Mouse (Mus musculus) Patski (cell line): ENCODE data around the gene Ifna15. TPM values are rescaled to one million over a fixed set of nuclear protein-coding genes. Genes with fewer than 3 reads are reported as not detected.
"Not testable (repeated sequence)": the region's sequence is repeated elsewhere in the genome, so short reads cannot be mapped to it uniquely, and the experiment has no call there.

ENCODE experiments used
- ATAC-seq: fragments of 100-300 bp; one replicate; pipeline ENCODE4 v1.8.0; 2021
- CTCF ChIA-PET: fragments of 350-600 bp; sonication (Branson Sonifier 250); formaldehyde crosslinking; loops from one replicate; lab custom pipeline; 2022; ENCODE audit warnings: inconsistent platforms; lab: Charles Lee
- POLR2A ChIA-PET: fragments of 350-600 bp; sonication (Branson Sonifier 250); formaldehyde crosslinking; loops from one replicate; lab custom pipeline; 2022; ENCODE audit warnings: antibody characterized with exemption, inconsistent platforms; lab: Charles Lee
- DNase-seq: peaks from one replicate; pipeline ENCODE4 v3.0.0-alpha.2; 2011; ENCODE audit warnings: low read depth, low spot score
- H3K27me3 ChIP-seq: fragments of 371-371 bp; one replicate; pipeline ENCODE4 v1.5.1; 2021
- CTCF ChIP-seq: fragments of 100-300 bp; IDR thresholded peaks from one replicate; pipeline ENCODE4 v1.5.1; 2021
- in situ Hi-C: fragments of 300-500 bp; cut with MboI; formaldehyde crosslinking; loops from 3 replicates; pipeline ENCODE4 v1.11.1; 2018; ENCODE audit warnings: low pct_unique_long_range_greater_than_20kb, mixed read lengths
- polyA plus RNA-seq: library from polyadenylated mRNA; unstranded; gene quantifications from one replicate; pipeline ENCODE4 v1.2.3, GENCODE M21; 2021

Gene Ifna15
- polyA plus RNA-seq = not detected

GRCm38 (mm10) chr4:88558145-88558544, at the start of gene Ifna15:
Gene Ifna15, minus strand, starts transcription at chr4:88558245.
- DNase-seq, ATAC-seq, CTCF ChIA-PET, POLR2A ChIA-PET: not testable (repeated sequence)
- peaks cover 14% of the 10 kb centered on the region for H3K27me3 ChIP-seq
- in situ Hi-C loops = loop anchor here (10.0 kb wide), 1 partner anchor 77 kb away; the partner anchor contains the start of gene C87499

GRCm38 (mm10) chr4:88603276-88603675, 45.2 kb upstream of the Ifna15 start, which contains the start of gene Ifna12:
Gene Ifna12, minus strand, starts transcription at chr4:88603376.
- peaks cover 7% of the 10 kb centered on the region for H3K27me3 ChIP-seq
- CTCF ChIA-PET = interaction anchor here (0.6 kb wide), 1 partner anchor 228 kb away, joined by 3 read pairs; no protein-coding TSS in a partner anchor
- ATAC-seq = no peak
- in situ Hi-C loops = no loop called here
- POLR2A ChIA-PET = no interaction called here
- no peak for DNase-seq
- TF ChIP-seq CTCF = no peak

GRCm38 (mm10) chr4:88592285-88592684, 34.2 kb upstream of the Ifna15 start, which contains the start of gene Ifna9:
Gene Ifna9, minus strand, starts transcription at chr4:88592385.
- CTCF ChIA-PET = no interaction called here
- ATAC-seq = no peak
- in situ Hi-C loops = no loop called here
- POLR2A ChIA-PET = no interaction called here
- no peak for TF ChIP-seq CTCF
- no peak for DNase-seq
- H3K27me3 ChIP-seq = peaks cover 17% of the 10 kb centered on the region

DNA sequence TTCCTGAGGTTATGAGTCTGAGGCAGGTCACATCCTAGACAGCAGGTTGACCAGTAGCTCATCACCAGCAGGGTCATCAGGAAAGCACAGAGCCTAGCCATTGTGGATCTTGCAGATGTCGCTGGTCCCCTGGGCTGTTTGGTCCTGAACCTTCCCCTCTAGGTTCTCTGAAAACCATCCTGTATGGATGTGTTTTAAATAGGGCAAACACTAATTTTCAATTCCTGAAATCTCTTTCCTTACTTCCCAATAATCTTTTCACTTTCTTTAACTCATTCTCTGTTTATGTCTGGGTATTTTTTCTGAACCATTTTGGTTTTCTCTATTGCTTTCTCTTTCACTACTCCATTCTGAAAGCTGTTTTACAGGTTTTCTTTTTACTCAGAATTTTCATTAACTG, 13.7 kb upstream of the Ifna15 start, which contains the start of gene Ifna14:
Gene Ifna14 (minus strand): TSS at position 101 of the 400 bp plus-strand sequence.
- ChIA-PET POLR2A (no interaction called here), CTCF (interaction anchor here (1.2 kb wide), 1 partner anchor 259 kb away, joined by 3 read pairs; no protein-coding TSS in a partner anchor)
- no peak for TF ChIP-seq CTCF
- ATAC-seq (no peak), DNase-seq (no peak)
- in situ Hi-C loops = loop anchor here (5.0 kb wide), 1 partner anchor 261 kb away; no protein-coding TSS in a partner anchor
- no peaks in the 10 kb centered on the region for H3K27me3 ChIP-seq

DNA sequence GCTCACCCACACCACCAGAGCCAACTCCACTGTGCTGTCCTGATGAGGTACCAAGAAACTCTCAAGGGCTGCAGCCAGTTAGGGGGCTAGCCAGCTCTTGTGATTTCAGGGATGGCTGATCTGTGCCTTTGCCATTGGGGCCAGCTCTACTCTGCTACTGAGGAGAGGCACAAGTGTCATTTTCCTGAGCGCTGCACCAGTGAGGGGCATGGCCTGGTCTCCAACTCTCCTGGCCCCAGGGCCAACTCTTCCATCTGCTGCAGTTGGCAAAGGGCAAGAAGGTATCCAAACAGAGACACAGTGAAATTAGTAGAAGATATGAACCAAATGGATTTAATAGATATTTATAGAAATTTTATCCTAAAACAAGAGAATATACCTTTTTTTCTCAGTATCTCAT, 3.7 kb upstream of the Ifna15 start:
- no peak for TF ChIP-seq CTCF
- ChIA-PET POLR2A (no interaction called here), CTCF (no interaction called here)
- DNase-seq = no peak
- peaks cover 9% of the 10 kb centered on the region for H3K27me3 ChIP-seq
- no peak for ATAC-seq
- in situ Hi-C loops = no loop called here

DNA sequence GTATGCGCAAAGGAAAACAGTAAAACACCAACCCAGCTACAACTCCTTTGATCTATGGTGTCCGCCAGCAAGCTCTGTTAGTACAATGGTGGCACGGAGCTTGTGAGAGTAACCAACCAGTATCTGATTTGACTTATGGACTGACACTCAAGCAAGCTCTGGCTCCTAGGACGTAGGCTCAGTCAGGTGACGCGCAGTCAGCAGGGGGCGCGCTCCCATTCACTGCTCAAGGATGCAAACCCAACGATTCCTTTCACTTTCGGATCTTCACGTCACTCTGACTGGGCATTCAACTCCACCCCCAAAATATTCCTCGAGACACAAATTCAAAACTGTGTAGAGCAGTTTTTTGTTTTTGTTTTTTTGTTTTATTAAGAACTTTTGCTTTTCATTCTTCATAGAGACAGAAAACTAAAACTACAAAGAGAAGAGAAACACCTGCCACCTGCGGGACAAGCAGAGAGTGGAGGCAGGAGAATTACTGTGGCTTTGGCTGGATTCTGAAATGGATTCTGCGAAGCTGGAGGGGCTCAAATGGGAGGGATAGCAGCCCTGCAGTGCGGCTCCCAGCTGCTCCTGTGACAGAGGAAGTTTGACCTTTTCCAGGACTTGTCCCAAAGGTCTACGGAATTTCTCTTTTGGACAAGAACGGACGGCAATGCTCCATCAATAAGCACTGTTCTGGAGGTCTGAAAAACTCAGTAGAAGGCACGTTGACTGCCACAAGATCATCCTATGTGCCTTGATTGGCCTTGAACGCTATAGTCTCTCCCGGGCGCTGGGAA, 7.7 kb downstream of the Ifna15 start:
- in situ Hi-C loops = loop anchor here (10.0 kb wide), 1 partner anchor 84 kb away; the partner anchor contains the start of gene C87499
- peak; percentile 56 for TF ChIP-seq CTCF
- peak; percentile 90 for ATAC-seq
- ChIA-PET CTCF (interaction anchor here (0.7 to 1.0 kb wide), 2 partner anchors 23 to 1182 kb away, joined by 3 to 4 read pairs; no protein-coding TSS in a partner anchor), POLR2A (no interaction called here)
- H3K27me3 ChIP-seq = no peaks in the 10 kb centered on the region
- peak; percentile 7 for DNase-seq

DNA sequence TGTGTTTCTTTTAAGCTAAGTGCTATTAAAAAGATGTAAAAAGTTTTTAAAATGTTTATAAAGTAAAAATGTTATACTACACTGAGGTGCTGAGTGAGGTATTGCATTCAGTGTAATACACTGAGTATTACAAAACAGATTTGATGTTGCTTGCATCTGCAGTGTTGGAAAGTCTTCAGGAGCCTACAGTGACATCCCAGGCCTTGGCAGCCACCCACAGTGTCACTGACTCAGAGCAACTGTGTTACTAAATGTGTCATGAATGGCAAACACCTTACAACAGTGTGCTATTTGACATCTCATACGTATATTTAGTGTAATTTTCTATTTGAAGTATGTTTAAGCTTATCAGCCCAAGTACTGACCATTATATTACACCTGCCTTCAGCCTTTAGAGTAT, 10.1 kb downstream of the Ifna15 start:
- in situ Hi-C loops = loop anchor here (10.0 kb wide), 1 partner anchor 503 kb away; no protein-coding TSS in a partner anchor
- ATAC-seq = no peak
- DNase-seq = no peak
- CTCF ChIA-PET = interaction anchor here (2.6 kb wide), 1 partner anchor 24 kb away, joined by 12 read pairs; the partner anchor contains the start of gene Ifnb1
- TF ChIP-seq CTCF = no peak
- POLR2A ChIA-PET = no interaction called here
- no peaks in the 10 kb centered on the region for H3K27me3 ChIP-seq

DNA sequence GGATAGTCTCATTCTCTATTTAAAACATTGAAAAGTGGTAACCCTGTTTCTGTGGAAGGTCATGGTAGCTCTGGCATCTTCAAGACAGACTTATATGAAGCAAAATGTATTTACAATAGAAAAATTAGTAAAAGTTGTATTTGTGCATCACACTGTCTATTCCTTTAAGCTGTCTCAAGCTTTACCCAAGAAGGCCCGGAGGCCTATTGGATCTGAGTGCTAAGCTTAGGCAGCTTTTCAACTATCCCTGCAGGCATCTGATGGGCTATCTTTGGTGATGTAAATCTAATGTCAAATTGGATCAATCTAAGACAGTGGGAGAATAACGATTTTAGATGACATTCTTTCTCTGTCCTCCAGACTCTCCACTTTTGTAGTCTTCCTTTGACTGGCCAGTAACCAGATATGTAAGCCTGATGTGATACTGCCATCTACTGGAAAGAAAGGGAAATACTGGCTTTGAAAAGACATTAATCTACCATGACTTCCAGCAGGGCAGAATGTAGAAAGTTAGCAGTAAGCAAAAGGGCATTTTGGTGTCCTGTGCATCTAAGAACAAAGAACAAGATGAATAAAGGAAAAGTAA, 14.3 kb downstream of the Ifna15 start:
- ChIA-PET CTCF (interaction anchor here (0.7 to 3.4 kb wide), 18 partner anchors 10 to 1176 kb away, joined by 3 to 27 read pairs (median 4); partner anchors contain the start of gene Ifnb1), POLR2A (no interaction called here)
- in situ Hi-C loops = loop anchor here (5.0 to 10.0 kb wide), 2 partner anchors 499 to 1176 kb away; no protein-coding TSS in a partner anchor
- peak; percentile 66 for TF ChIP-seq CTCF
- H3K27me3 ChIP-seq = no peaks in the 10 kb centered on the region
- DNase-seq (peak; percentile 44), ATAC-seq (peak; percentile 51)

DNA sequence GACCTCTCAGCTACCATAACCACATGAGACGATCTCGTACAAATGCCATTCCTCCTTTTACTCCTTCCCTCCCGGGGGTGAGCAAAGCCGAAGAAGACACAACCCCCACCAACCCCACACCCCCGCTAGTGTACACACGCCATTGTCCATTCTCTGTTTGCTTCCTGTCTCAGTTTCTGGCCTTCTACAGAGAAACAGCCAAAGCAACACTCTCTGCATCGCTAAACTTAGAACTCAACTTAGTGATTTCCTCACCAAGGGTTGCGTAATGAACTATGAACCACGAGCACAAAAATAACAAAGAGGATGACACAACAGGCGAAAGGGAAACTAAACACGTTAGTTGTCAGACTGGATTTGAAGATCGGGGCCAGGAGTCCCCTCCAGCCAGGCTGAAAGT, 20.7 kb downstream of the Ifna15 start:
- in situ Hi-C loops = no loop called here
- ChIA-PET CTCF (interaction anchor here (1.2 to 1.7 kb wide), 4 partner anchors 13 to 22 kb away, joined by 3 to 6 read pairs (median 4); no protein-coding TSS in a partner anchor), POLR2A (no interaction called here)
- H3K27me3 ChIP-seq = no peaks in the 10 kb centered on the region
- ATAC-seq = peak; percentile 79
- DNase-seq = no peak
- no peak for TF ChIP-seq CTCF

DNA sequence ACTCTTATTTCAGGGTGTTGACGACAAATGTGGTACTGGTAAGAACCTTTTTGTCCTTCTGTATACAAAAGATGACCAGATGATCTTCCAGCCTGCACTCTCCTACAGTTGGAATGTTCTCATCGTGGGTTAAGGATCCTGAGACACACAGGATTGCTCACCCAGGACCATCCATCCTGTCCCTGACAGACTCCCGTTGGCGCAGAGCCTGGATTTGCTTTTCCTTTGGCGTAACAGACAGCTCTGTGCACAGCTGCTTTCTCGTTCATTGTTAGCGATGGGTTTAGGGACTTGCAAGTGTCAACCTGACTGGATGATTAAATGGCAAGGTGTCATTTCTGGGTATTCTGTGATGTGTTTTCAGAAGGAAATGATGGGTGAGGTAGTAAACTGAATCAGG, 21.4 kb downstream of the Ifna15 start:
- CTCF ChIA-PET = interaction anchor here (1.6 kb wide), 1 partner anchor 13 kb away, joined by 6 read pairs; no protein-coding TSS in a partner anchor
- TF ChIP-seq CTCF = no peak
- in situ Hi-C loops = no loop called here
- DNase-seq = no peak
- no peaks in the 10 kb centered on the region for H3K27me3 ChIP-seq
- POLR2A ChIA-PET = no interaction called here
- no peak for ATAC-seq
